Mouse (Mus musculus): ENCODE data around the gene Nrxn2.

DNA sequence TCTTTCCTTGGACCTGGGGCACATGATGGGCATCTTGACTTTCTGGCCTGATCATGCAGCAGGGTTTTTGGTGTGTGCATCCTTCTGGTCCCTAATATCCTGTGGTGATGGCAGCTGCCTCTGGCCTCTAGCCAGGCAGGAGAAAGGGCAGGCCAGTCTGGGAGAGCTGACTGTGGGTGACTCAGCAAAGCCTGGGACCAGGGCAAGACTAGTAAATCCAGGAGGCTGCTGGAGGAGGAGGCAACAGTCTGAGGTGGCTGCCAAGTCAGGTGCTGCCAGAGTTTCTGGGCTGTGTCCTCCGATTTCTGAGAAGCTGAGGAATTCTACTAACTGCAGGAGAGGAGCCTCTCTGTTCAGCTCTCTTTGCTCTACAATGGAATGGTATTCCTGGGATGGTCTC lies 127.6 kb downstream of the Nrxn2 start:
- TF ChIP-seq POLR2A (IDR thresholded peaks at IDR 0.05; ENCODE audit: insufficient read length, low read depth), result no peak
- no peak for TF ChIP-seq MAX (IDR thresholded peaks at IDR 0.05; ENCODE audit: low read depth)
- no peak for TF ChIP-seq SRF (IDR thresholded peaks at IDR 0.05; ENCODE audit: control insufficient read depth, insufficient read length, low read depth)
- TF ChIP-seq E2F4 (IDR thresholded peaks at IDR 0.05; ENCODE audit: insufficient read depth), result no peak
- TF ChIP-seq USF1 (IDR thresholded peaks at IDR 0.05; ENCODE audit: low read depth), result no peak
- TF ChIP-seq REST (IDR thresholded peaks at IDR 0.05; ENCODE audit: insufficient read depth, insufficient read length), result no peak
- TF ChIP-seq POLR2AphosphoS2 (IDR thresholded peaks at IDR 0.05; ENCODE audit: insufficient read length, low read depth), result no peak
- no peak for TF ChIP-seq CEBPB (IDR thresholded peaks at IDR 0.05; ENCODE audit: insufficient read depth, poor library complexity, severe bottlenecking)
- TF ChIP-seq MYOD1 (IDR thresholded peaks at IDR 0.05; ENCODE audit: control insufficient read depth in 1 of 3, insufficient read length in 2 of 3, low read depth in 2 of 3), result no peak
